Mouse (Mus musculus) kidney, adult 11 months (tissue): Measurements from ENCODE around the gene Snx29.
A peak's percentile ranks its signal among the peaks of the same experiment; 100 is the strongest.
"Not testable (repeated sequence)": the region's sequence is repeated elsewhere in the genome, so short reads cannot be mapped to it uniquely, and the experiment has no call there.

Experiments used
- DNase-seq: peaks from one replicate; pipeline ENCODE4 v3.0.0; 2022

Snx29 gene

DNA sequence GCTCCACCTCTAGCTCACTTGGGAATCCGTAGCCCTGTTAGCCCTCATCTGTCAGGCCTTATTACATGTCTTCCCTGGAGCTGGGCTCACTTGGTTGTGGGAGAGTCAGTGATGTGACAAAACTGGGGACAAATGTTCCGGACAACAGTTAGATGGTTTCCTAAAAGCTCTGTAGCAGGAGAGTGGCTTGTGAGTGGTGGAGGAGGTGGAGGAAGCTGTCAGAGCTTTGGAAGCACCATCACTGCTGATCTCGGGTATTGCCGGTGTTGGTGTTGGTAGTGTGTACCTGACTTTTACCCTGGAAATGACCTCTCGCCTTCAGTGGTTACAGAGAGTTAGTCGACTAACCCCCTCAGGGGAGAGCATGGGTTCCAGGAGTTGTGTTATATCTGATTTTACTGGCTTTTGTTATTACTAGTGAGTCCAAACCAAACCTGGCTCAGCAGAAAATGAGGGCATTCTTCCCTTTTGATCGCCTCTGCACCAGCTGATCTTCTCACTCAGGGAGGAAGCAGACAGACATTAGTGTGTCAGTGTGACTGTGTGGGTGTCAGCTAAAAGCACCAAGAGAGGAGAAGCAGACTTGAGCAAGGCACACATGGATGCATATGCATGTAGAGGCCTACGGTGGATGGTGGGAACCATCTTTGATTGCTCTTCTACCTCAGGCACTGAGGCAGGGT lies 227.5 kb downstream of the Snx29 start:
- no peak for DNase-seq

DNA sequence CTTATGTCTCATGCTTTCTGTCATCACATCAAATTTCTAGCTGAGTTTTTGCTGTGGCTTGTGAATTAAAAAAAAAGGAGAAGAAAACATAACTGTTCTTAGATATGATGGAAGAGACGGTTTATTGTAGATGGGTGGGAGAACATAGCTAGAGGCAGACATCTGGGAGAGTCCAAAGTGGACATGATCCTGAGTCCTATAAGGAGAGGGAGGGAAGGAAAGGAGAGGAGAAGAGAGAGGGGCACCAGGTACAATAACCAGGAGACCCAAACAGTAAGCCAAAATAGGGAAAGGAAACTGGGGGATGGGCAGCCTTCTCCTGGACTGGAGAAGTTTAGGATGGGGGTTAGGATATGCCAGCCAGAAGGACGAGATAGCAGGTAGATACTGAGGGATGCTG lies 239.0 kb downstream of the Snx29 start:
- DNase-seq: no peak

DNA sequence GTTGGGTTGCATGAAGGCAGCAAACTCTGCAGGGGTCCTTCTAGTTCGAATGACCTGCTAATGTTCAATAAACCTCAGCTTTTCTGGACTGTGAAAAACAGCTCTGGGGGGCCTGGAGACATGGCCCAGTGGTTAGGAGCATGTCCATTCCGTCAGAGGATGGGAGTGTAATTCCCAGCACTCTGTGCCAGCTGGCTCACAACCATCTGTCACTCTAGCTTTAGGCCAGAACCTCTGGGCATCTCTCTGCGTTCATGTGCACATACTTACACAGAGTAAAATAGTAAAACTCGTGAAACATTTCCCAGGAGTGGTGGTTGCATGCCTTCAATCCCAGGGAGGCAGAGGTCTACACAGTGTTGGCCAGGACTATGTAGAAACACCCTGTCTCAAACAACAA lies 241.1 kb downstream of the Snx29 start:
- DNase-seq: no peak

- DNase-seq: no peak
Measured at GRCm38 (mm10) chr16:11565126-11565525, 242.4 kb downstream of the Snx29 start.

- no peak for DNase-seq
Measured at GRCm38 (mm10) chr16:11567594-11567993, 244.9 kb downstream of the Snx29 start.

DNA sequence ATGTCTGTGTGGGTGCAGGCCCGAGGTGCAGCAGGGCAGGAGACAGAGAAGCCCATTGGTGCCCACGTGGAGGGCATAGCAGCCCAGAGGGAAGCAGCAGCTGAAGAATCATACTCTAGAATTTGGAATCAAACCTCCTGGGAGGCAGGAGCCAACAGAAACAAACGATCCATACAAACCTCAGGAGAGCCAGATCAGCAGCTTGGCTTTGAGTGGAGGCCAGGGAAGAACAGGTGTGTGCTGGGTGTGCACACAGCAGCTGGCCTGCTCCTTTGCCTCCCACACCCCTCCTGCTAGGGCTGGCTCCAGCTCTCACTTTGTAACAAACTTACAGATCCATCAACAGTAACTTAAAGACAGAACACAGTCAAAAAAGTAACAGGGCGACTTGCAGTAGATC lies 245.4 kb downstream of the Snx29 start:
- no peak for DNase-seq

DNA sequence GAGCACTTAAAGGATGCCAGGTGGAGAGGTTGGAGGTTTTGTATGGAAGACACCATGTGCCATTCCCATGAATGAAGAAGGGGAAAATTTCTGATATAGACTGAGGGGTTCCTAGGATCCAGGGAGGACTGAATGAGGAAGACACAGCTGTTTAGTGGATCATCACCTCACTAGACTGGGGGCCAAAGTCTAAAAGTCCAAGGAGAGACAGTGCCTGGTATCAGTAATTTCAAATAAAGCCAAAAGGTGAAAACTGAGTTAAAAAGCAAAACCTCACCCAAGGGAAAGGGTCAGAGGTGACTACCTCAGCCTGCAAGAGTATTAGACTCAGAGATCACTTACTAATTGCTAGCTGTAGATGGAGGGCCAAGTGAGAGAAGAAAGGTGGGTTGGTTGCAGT lies 245.9 kb downstream of the Snx29 start:
- no peak for DNase-seq

- DNase-seq: no peak
Measured at GRCm38 (mm10) chr16:11569127-11569526, 246.4 kb downstream of the Snx29 start.

GRCm38 (mm10) chr16:11570072-11570471 lies 247.4 kb downstream of the Snx29 start:
- DNase-seq: no peak

- DNase-seq: no peak
Measured at GRCm38 (mm10) chr16:11574517-11574916, 251.8 kb downstream of the Snx29 start.

- DNase-seq: not testable (repeated sequence)
Measured at GRCm38 (mm10) chr16:11575733-11576132, 253.0 kb downstream of the Snx29 start.

- no peak for DNase-seq
Measured at GRCm38 (mm10) chr16:11577541-11578255, 255.0 kb downstream of the Snx29 start.

- peak; percentile 40 for DNase-seq
Measured at GRCm38 (mm10) chr16:11579676-11580098, 257.0 kb downstream of the Snx29 start.

- no peak for DNase-seq
Measured at GRCm38 (mm10) chr16:11583941-11584639, 261.4 kb downstream of the Snx29 start.

DNA sequence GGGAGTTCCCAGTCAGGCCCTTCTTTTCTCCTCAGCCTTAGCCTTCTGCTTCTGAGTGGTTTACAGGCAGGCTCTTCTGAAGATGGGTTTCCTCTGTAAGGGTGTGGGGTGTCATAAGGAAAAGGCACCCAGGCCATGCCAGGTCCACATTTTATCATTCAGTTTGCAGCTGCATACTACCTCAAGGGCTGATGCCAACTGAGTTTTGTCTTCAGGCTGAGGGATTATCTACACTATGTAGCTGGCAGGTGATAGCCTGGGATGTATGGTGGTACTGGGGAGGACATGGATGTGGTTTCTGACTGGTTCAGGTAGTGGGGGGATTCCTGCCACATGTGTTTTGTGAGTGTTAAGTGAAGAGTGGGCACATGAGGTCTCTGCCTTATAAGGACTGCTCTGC lies 266.0 kb downstream of the Snx29 start:
- DNase-seq: no peak

DNA sequence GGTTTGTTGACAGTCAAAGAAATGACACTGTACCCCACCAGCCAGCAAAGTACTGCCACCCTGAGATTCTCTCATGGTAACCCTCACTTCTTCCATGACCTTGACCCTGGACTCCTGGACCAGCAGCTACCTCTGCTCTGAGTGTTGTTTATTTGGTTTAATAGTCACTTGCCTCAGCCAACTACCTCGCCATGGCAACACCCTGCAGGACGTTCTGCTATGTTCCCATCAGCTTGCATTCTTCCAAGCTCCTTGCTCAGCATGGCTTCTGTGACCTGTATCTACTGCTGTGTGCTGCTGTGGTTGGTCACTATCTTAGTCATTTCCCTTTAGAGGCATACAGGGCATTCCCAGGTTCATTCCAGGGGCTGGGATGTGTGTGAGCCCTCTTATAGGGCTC lies 266.6 kb downstream of the Snx29 start:
- DNase-seq: peak; percentile 36

GRCm38 (mm10) chr16:11589782-11590695 lies 267.3 kb downstream of the Snx29 start:
- DNase-seq: no peak

GRCm38 (mm10) chr16:11596599-11596998 lies 273.9 kb downstream of the Snx29 start:
- DNase-seq: no peak

- DNase-seq: no peak
Measured at GRCm38 (mm10) chr16:11597769-11598168, 275.1 kb downstream of the Snx29 start.

- no peak for DNase-seq
Measured at GRCm38 (mm10) chr16:11599523-11599922, 276.8 kb downstream of the Snx29 start.

DNA sequence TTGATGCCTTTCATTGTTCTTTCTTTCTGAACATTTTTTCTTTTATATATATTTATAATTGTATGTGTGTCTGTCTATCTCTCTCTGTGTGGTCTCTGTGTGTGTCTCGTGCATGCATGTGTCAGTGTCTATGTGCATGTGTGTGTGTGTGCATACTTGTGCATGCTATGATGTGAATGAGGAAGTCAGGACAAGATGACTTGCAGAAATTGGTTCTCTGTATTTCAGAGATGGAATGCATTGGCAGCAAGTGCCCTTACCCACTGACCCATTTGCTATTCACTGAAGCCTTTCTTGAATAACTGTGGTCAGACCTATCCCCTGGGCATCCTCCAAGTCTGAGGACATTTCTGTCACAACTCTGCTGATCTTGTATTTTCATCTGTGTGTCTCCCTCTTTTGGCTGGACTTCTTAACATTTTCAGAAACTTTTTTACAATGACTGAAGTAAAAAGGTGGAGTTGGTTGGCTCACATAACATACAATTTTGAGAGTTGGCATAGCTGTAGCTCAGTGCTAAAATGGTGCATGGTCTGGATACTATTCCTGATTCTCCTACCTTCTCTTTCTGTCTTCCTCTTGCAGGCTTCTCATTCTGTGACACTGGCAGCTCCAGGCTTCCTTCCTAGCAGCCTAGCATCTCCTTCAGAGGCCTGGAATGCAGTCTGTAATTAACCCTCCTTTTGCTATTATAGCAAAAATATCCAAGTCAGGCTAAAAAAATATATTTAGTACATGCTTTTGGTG lies 278.8 kb downstream of the Snx29 start:
- no peak for DNase-seq
